Mouse (Mus musculus) lung, embryonic 14.5 days (tissue): ENCODE results near the gene Macf1. TPM values are rescaled to one million over a fixed set of nuclear protein-coding genes. Genes with fewer than 3 reads are reported as not detected.
A peak's percentile ranks its signal among the peaks of the same experiment; 100 is the strongest.

Source experiments
- ATAC-seq: fragments of 200-750 bp; cut with Nextera tagmentation; 2 replicates; pipeline ENCODE4 v1.8.0; 2017; ENCODE audit warnings: mild to moderate bottlenecking, moderate TSS enrichment, moderate library complexity; ENCODE audit not compliant: insufficient read depth
- DNase-seq: peaks from one replicate; pipeline ENCODE4 v3.0.0-alpha.2; 2015
- H3K27ac ChIP-seq: fragments of 300-500 bp; sonication (generic); 2 replicates; pipeline ENCODE4 v1.5.1; 2014; ENCODE audit warnings: low read depth, mild to moderate bottlenecking, moderate library complexity
- H3K27me3 ChIP-seq: fragments of 300-500 bp; sonication (generic); 2 replicates; pipeline ENCODE4 v1.6.1; 2014; ENCODE audit warnings: low read length, control low read depth; ENCODE audit not compliant: insufficient read depth
- H3K36me3 ChIP-seq: fragments of 300-500 bp; sonication (generic); 2 replicates; pipeline ENCODE4 v1.6.1; 2014; ENCODE audit warnings: control low read depth; ENCODE audit not compliant: insufficient read depth
- H3K4me1 ChIP-seq: fragments of 300-500 bp; sonication (generic); 2 replicates; pipeline ENCODE4 v1.6.1; 2014; ENCODE audit warnings: antibody characterized with exemption, control low read depth; ENCODE audit not compliant: insufficient read depth
- H3K4me2 ChIP-seq: fragments of 300-500 bp; sonication (generic); 2 replicates; pipeline ENCODE4 v1.6.1; 2014; ENCODE audit warnings: mild to moderate bottlenecking
- H3K4me3 ChIP-seq: fragments of 300-500 bp; sonication (generic); 2 replicates; pipeline ENCODE4 v1.5.1; 2014; ENCODE audit warnings: low read depth, low read length
- H3K9ac ChIP-seq: fragments of 300-500 bp; sonication (generic); 2 replicates; pipeline ENCODE4 v1.6.1; 2014
- H3K9me3 ChIP-seq: fragments of 300-500 bp; sonication (generic); 2 replicates; pipeline ENCODE4 v1.6.1; 2016; ENCODE audit warnings: low read depth, low read length, control low read depth
- CTCF ChIP-seq: IDR thresholded peaks from 2 replicates; pipeline ENCODE4 v1.5.1; 2016; ENCODE audit warnings: antibody characterized with exemption, low read depth
- WGBS: fragments of 180-500 bp; shearing (Covaris S2); extraction: QIAGEN DNeasy Blood & Tissue Kit; methylation state at CpG from one replicate; pipeline ENCODE4 v1.1.7; 2014; 5-methylcytosine and 5-hydroxymethylcytosine counted together
- polyA plus RNA-seq: library from polyadenylated mRNA; unstranded; fragments of >200 nt; fragmentation: Nextera tagmentation; extraction: Ambion mirVana; gene quantifications from 2 replicates; pipeline ENCODE4 v1.2.1, GENCODE M21; 2014

The Macf1 gene
- polyA plus RNA-seq, 1 experiment from 2014 or later = 103 TPM

- Histone ChIP-seq H3K9me3 (no peaks in the 10 kb centered on the region), H3K9ac (no peak overlapping the region), H3K36me3 (no peaks in the 10 kb centered on the region), H3K27me3 (no peaks in the 10 kb centered on the region), H3K4me3 (no peak overlapping the region), H3K4me2 (no peak overlapping the region), H3K4me1 (peaks cover 13% of the 10 kb centered on the region), H3K27ac (peak overlapping the region; percentile 82)
- peak; percentile 56 for TF ChIP-seq CTCF
- peak; percentile 73 for DNase-seq
- 17% methylated on average over 7 of the region's 7 CpGs for WGBS
- ATAC-seq = peak; percentile 73
Measured at GRCm38 (mm10) chr4:123588353-123589301, 95.5 kb downstream of the Macf1 start.

GRCm38 (mm10) chr4:123587616-123588015, 96.5 kb downstream of the Macf1 start:
- 84% methylated on average over 3 of the region's 3 CpGs for WGBS
- DNase-seq = no peak
- no peak overlapping the region for H3K9ac ChIP-seq
- H3K9me3 ChIP-seq = no peaks in the 10 kb centered on the region
- no peaks in the 10 kb centered on the region for H3K27me3 ChIP-seq
- ATAC-seq = no peak
- TF ChIP-seq CTCF = no peak
- no peak overlapping the region for H3K4me2 ChIP-seq
- H3K27ac ChIP-seq = no peak overlapping the region
- H3K4me3 ChIP-seq = no peak overlapping the region
- H3K36me3 ChIP-seq = no peaks in the 10 kb centered on the region
- peaks cover 7% of the 10 kb centered on the region; the same call in 1 of the 2 replicates for H3K4me1 ChIP-seq

- peaks cover 6% of the 10 kb centered on the region; the same call in 1 of the 2 replicates for H3K4me1 ChIP-seq
- WGBS = 50% methylated on average over 3 of the region's 3 CpGs
- ATAC-seq = no peak
- DNase-seq = peak; percentile 36
- H3K9ac ChIP-seq = no peak overlapping the region
- H3K9me3 ChIP-seq = no peaks in the 10 kb centered on the region
- H3K4me2 ChIP-seq = no peak overlapping the region
- no peaks in the 10 kb centered on the region for H3K27me3 ChIP-seq
- H3K27ac ChIP-seq = no peak overlapping the region
- H3K36me3 ChIP-seq = no peaks in the 10 kb centered on the region
- H3K4me3 ChIP-seq = no peak overlapping the region
- TF ChIP-seq CTCF = no peak
Measured at GRCm38 (mm10) chr4:123584720-123585093, 99.5 kb downstream of the Macf1 start.

GRCm38 (mm10) chr4:123584084-123584719, 100.0 kb downstream of the Macf1 start:
- Histone ChIP-seq H3K4me3 (no peak overlapping the region), H3K4me1 (peaks cover 1% of the 10 kb centered on the region; the same call in 1 of the 2 replicates), H3K27ac (no peak overlapping the region), H3K9me3 (no peaks in the 10 kb centered on the region), H3K9ac (no peak overlapping the region), H3K4me2 (no peak overlapping the region), H3K36me3 (no peaks in the 10 kb centered on the region), H3K27me3 (no peaks in the 10 kb centered on the region)
- no peak for ATAC-seq
- DNase-seq = peak; percentile 70
- 23% methylated on average over 8 of the region's 8 CpGs for WGBS
- peak; percentile 65 for TF ChIP-seq CTCF

- no peak for DNase-seq
- no peak overlapping the region for H3K27ac ChIP-seq
- TF ChIP-seq CTCF = no peak
- H3K4me3 ChIP-seq = no peak overlapping the region
- peaks cover 8% of the 10 kb centered on the region for H3K4me1 ChIP-seq
- no peak for ATAC-seq
- no peaks in the 10 kb centered on the region for H3K36me3 ChIP-seq
- H3K9me3 ChIP-seq = no peaks in the 10 kb centered on the region
- no peak overlapping the region for H3K4me2 ChIP-seq
- H3K9ac ChIP-seq = no peak overlapping the region
- no peaks in the 10 kb centered on the region for H3K27me3 ChIP-seq
- 27% methylated on average over 2 of the region's 2 CpGs for WGBS
Measured at GRCm38 (mm10) chr4:123577469-123578088, 106.6 kb downstream of the Macf1 start.

- H3K9ac ChIP-seq = peak overlapping the region; percentile 27
- peak; percentile 69 for DNase-seq
- H3K4me1 ChIP-seq = peaks cover 16% of the 10 kb centered on the region
- H3K36me3 ChIP-seq = no peaks in the 10 kb centered on the region
- 11% methylated on average over 11 of the region's 11 CpGs for WGBS
- no peak for TF ChIP-seq CTCF
- H3K27me3 ChIP-seq = no peaks in the 10 kb centered on the region
- peak overlapping the region; percentile 19 for H3K4me3 ChIP-seq
- H3K9me3 ChIP-seq = no peaks in the 10 kb centered on the region
- H3K4me2 ChIP-seq = peak overlapping the region; percentile 55
- peak; percentile 76 for ATAC-seq
- H3K27ac ChIP-seq = peak overlapping the region; percentile 89
Measured at GRCm38 (mm10) chr4:123572434-123573336, 111.5 kb downstream of the Macf1 start.
